Mouse (Mus musculus) c-Kit-positive CD71-positive TER-119-positive erythroid progenitor cells, embryonic 14.5 days (primary cell): ENCODE results near the gene Fam131c.

Experiments used
- DNase-seq: peaks from one replicate; pipeline ENCODE4 v3.0.0-alpha.2; 2013; ENCODE audit warnings: low spot score

The Fam131c gene

DNA sequence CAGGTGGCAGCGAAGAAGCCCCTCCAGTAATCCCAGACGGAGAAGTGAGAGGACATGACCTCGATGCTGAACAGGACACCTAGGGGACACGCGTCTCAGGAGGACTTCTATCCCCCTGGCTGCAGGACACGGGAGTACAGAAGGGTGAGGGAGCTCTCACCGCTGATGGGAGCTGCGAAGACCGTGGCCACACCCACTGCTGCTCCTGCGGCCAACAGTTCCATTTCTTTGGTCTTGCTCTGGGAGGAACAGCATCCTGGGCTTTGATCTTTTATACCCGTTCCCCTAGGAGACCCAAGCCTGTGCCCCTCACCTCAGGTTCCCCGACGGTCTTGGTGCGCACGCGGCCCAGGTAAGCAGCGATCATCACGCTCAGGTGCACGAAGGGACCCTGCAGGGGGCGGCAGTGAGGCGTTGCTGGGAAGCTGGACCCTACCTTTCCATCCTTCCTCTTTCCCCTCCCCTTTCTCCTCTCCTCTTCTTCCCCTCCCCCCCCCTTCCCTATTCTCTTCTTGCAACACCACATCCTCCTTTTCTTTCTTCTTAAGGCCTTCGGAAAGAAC lies 43.5 kb downstream of the Fam131c start:
- no peak for DNase-seq

DNA sequence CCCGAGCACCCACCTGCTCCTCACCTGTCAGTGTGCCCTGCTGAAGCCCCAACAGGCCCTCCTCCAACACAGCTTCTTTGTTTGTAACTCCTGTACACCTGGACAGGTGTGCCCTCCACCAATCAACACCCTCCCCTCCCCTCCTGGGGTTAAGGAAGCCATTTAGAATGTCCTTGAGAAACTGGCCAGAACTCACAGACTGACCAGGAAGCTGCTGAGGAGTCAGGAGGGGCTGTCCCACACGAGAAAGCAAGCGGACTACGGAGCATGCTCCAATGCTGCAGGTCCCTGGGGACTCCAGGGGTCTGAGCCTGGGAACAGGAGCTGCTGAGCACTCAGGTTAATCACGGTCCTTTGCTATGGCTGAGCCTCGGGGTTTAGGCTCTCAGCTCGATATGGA lies 47.9 kb downstream of the Fam131c start, which contains the start of gene Clcnkb:
TSS of gene Clcnkb (minus strand) at position 91 of the 400 bp plus-strand sequence.
- DNase-seq = no peak

DNA sequence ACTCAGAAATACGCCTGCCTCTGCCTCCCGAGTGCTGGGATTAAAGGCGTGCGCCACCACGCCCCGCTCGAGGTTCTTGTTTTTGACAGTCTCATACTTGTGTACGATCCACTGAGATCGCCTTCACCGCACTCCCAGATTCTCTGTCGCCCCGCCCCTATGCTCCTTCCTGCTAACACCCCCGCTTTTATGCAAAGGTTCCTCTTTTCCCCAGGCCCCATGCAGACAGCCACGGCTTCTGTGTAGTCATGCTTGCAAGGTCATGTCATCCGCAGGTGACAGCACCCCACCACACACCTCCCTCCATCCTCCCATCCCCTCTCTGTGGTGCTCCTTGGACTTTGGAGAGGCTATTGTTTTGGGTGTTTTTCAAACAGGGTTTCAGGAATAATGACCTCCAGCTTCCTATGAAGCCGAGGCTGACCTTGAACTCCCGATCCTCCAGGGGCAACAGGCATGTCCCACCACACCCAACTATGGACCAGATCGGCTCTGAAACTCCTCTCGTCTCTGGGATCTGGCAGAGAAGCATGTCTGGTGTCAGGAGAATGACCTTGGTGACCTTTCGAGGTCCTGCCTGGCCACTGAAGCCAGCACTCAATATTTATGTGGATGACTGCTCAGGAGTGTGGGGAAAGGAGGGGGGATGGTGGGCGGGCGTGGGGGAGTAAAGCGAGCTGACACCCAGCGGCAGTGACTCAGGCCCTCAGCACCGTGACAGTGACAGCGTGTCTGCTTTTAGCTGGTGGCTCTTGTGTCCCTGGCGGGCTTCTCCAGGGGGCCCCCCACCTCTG lies 51.6 kb downstream of the Fam131c start:
- DNase-seq = no peak

DNA sequence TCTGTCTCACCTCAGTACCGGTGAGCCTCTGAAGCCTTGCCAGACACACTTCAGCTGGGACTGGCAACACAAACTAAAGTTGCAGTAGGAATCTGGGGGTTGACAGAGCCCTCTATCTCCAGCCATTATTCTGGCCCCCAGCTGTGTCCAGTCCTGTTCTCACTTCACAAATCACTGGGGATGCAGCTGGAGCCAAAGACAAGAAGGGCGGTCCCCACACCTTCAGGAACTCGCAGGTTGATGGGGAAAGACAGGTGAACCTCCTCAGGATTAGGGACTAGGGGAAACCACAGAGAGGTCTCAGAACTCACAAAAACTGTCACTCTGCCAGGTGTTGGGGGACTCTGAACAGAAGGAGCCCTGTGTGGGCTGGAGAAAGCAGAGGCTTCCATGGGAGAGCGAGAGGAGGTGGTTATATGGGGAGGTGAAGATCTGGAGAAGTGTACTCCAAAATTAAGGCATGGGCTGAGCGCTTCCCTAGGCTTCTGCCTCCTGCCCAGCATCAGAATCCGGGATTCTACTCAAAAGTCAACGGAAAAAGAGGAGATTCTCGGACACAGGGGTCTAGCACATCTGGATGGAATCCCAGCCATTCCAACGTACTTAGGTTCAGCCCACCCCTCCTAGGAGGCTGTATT lies 52.3 kb downstream of the Fam131c start, which contains the start of gene Hspb7:
TSS of gene Hspb7 (plus strand) at position 588 of the 638 bp plus-strand sequence.
- no peak for DNase-seq

DNA sequence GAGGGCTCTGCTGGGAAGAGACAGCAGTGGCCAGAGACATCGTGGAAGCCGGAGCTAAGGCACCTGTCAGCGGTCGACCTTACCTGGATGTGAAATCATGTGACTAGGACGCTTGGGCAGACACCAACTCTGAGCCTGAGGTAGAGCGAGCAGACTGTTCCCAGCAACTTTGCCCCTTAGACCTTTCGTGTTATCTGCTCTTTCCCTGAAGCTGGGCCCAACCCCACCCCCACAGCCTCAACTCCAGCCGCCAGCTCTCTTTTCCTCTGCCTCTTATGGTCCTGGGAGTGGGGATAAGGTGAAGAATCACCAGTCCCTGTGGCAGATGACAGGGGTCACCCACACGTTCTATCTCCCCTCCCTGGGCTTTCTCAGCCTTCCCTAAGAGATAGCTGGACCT lies 52.9 kb downstream of the Fam131c start:
- no peak for DNase-seq

DNA sequence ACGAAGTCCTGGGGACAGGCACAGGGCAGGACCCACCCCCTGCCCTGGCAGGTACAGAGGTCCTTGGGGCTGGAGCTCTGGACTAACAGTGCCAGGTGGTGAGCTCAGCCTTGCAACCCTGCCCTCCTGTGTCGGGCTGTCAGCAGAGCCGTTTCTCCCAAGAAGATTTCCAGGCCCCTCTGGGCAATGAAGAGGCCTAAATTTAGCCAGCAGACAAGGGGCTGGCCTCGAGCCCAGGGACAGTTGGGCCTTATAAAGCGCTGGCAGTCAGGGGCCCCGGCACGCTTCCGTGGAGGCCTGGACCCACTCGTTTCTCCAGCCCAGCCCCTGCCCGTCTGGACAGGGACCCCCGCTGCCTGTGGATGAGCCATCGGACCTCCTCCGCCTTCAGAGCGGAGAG lies 53.4 kb downstream of the Fam131c start:
- DNase-seq = no peak

DNA sequence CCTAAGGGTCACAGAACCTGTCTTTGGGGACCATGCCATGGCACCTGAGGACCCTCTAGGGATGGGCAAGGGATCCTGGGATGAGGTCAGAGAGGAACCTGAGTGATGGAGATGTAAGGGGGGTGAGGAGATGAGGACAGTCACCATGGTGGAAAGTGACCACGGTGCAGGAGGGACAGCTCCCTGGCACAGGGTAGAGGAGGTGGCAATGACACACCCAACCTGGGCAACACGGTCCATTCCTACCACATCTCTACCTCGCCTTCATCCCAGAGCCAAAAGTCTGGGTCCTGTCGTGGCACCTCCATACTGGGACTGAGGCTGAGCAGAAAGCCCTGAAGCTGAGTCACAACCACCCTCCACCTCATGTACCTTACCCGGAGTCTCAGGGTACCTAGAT lies 54.8 kb downstream of the Fam131c start:
- DNase-seq = no peak

DNA sequence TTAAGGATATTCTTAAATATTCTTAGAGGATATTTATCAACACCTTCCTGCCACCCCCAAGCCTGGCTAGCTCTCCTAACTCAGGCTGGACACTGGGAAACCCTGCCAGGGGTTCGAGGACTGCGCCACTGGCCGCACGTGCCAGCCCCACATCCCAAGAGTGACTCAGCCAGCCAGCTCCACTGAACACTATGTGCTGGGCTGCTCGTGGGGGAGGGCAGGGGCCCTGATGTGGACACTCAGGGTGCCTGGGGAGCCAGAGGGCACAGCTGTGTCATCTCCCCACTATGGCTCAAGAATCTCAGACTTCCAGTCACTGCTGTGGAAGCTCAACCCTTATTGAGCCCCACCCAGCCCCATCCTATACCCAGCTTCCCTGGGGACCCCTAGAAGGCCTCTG lies 55.3 kb downstream of the Fam131c start:
- DNase-seq = no peak

DNA sequence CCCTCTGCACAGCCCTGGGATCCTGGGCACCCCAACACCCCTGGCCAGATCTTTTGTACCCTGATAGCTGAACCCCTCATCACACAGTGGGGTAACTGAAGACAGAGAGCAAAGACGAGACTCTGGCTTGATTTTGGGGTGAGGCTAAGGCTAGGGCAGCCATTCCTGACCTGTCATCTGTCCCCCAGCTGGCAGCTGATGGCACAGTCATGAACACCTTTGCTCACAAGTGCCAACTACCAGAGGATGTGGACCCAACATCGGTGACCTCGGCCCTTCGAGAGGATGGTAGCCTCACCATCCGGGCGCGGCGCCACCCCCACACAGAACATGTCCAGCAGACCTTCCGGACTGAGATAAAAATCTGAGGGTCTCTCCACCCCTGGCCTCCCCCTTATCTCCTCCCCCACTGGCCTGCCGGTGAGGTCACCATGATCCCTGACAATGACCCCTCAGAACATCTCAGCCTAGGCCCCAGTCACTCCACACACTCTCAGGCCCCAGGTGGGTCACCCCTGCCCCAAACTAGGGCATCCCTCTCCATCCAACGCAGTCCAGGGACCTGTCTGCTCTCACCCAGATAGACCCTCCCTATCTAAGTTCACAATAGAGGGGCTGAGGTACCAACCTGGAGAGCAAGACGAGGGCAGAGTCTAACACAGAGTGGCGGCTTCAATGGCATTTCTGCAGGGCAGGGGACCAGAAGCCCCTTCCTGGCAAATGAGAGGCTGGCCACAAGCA lies 55.8 kb downstream of the Fam131c start:
- DNase-seq = no peak

DNA sequence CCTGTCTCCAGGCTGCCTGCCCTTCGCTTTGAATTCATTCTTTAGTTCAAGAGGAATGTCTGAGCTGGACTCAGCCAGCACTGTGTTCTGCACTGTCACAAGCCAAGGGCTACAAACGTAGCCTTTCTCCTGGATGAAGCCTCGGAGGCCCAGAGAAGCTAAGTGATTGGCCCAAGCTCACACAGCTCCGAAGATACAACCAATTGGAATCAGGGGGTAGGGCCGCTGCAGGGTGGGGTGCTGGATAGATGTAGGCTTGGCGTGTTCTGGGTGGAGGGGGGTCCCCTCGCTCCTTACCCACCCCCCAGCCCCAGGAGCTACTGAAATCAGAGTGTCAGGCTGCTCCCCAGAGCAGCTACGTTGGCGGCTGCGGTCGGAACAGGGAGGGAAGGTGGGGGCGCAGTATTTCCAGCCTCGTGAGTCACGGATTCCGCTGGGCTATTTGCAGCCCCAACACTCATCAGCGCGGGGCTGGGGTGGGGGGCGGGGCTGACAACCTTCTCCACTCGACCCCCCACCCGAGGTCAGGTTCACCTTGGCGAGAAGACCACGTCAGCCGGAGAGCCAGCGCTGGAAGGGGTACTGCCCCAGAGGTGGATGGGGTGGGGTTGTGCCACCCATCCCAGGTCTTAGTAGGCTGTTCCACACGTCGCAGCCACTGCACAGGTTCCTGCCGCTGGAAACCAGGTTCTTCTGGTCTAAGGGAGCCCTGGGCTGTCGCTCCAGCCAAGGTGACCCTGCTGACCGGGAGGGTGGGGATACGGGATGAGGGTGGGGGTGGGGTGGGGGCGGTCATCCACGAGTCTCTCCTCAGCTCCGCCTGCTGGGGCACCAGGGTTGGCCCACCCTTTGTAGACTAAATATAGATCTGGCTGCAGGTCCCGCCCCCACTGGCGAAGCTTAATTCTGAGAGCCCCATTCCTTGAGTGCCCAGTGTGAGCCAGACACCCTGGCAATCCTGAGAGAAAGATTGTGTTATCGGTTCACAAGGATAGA lies 57.8 kb downstream of the Fam131c start:
- DNase-seq = no peak

DNA sequence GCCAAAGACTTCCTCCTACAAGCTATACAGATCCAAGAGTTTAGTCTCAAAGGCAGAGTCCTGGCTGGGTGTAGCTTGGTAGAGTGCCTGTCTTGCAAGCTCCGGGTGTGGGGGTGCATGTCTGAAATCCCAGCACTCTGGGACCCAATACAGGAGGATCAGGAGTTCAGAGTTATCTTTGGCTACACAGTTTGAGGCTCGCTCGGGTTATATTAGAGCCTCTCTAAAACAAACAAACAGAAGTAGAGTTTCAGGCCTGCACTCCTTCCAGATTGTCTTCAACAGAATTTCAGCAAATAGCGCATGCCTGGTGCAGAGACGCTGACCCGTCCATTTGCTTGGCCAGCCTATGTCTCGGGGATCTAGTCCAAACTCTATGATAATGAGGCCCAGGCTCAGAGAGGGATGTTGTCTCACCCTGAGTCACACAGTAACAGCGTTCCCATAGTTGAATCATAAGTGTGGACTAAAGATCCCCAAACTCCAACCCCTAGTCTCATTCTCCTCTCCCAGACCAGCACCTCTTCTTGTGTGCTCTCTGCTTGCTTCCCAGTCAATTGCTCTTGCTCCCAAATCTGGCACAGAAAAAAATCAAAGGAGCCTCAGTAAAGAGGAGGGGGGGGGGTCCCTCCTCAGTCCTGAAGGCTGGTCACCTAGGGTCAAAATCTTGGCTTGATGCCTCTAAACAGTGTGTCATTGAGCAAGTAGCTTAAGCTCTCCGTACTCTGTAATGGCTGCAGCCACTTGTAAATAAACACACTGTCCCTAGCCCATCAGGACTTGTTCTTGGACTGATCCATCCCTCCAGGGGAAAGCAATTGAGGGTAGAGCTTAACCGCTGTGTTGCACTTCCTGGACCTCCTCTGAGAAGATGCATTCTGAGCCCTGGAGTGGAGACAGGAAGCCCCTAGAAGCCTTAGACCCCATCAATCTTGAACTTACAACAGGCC lies 59.1 kb downstream of the Fam131c start:
- no peak for DNase-seq

DNA sequence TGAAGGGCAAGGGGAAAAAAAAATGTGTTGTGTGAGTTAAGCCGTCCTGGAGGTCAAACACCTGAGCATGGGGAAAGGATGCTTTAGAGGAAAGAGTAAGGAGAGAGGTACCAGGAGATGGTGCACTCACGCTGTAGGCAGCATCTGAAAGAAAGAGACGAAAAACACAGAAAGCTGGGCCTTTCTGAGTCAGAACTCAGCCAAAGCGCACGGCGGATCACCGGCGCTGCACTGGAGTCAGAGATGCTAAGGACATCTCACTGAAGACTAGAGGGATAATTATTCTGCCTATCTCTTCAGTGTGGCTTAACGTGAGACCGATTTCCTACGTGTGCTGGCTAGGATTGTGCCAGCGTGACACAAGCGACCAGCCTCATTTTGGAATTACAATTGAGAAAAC lies 59.9 kb downstream of the Fam131c start:
- DNase-seq = no peak

DNA sequence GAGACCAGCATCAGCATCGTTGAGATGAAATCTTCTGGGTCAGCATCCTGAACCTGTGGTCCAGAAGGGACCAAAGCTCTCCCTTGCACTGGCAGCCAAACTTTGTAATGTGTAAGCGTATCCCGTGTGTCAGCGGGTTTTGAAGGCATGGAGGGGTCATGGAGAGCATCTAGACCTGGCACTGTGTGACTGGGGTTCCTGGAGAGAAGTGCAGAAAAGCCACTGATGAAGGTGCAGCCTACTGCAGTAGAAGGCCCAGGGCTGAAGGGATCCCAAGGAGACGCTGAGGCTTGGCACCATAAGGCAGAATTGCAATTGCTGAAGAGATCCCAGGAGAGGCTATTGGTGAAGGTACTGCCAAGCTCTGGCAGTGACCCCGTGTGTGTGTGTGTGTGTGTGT lies 61.4 kb downstream of the Fam131c start:
- DNase-seq = no peak

DNA sequence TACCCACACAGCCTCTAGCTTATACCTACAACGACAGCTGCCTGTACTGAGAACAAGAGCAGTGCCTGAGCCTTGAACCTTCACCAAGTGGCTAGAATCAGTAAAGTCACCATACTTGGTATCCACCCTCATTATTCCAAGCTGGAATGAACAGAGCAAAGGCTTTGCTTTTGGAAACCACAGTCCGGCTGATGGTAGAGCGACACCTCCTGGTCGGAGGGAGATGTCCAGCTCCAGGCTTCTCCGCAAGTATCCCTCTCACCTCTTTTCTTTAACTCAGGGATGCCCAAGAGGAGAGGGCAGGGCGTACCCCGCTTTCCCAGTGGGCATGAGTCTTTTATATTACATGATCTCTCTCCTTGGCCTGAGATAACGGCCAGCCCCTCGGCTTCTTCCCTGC lies 61.8 kb downstream of the Fam131c start:
- no peak for DNase-seq

DNA sequence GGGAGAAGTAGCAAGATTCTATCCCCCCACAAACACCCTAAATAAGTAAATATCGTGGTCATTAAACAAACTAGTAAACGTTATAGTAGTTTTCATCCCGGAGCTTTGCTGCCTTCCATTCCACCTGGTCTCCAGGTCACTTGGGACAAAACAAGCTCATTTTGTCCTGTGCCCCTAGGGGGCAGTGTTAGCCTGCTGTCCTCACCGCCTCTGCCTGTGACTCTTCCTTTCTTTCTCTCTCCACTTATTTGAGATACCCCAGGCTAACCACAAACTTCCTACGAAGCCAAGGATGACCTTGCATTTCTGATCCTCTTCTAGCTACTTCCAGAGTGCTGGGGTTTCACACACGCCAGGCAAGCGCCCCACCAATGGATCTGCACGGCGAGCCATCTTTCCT lies 63.0 kb downstream of the Fam131c start:
- DNase-seq = peak; percentile 51

DNA sequence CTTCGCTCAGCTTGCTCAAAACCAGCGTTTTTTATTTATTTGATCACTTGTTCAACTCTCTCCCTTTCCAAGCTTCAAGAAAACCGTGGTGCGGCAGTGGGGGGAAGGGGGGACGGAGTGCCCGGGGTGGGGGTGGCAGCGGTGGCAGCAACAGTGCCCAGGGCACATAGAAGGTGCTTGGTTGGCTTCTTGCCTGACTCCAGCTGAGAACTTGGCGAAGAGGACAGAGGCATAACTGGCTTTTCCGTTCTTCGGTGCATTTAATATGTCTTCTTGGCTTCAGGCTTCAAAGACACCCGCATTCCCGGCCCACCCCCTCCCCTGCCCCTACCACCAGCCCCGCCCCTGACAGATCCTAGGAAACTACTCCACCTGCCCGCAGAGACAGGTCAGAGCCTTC lies 64.6 kb downstream of the Fam131c start:
- DNase-seq = no peak

DNA sequence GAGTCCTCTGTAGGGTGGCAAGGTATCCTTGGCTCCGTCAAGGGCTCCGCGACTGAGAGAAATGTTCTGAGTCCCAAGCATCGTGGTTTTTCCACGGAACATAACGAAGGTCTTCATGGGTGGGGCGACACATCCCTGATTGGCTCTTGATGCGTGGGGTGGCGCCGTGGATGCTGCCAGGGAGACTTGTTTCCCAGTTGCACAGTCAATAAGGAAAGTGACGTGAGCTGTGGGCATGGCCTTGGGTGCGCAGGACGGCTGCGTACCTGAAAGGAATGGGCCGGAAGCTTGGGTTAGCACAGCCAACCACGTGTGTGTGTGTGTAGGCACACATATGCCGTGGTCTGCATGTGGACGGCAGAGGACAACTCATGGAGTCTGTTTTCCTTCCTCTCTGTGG lies 65.2 kb downstream of the Fam131c start:
- DNase-seq = no peak
